29 mouse cellular contexts compared by ENCODE assay signal in the genomic region with DNA sequence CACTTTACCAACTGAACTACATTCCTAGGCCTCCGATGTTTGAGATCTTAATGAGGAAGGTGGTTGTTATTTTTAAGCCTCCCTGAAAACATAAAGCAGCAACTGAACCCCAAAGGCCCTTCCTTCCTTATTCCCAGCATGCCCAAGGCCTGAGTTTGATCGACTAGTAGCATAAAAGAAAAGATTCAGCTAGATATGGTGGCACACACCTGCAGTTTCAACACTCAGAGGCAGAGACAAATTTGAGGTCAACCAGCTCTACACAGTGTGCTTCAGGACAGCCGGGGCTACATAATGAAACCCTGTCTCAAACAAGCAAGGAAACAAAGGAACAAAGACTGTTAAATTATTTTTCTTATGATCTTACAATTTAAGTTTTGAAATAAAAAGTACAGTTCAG. TPM values are rescaled to one million over a fixed set of nuclear protein-coding genes. Genes with fewer than 3 reads are reported as not detected.
A peak's percentile ranks its signal among the peaks of the same experiment; 100 is the strongest.
DNase-seq lines count a peak whose midpoint lies in the region; TF ChIP-seq lines count a peak whose summit lies in the region.
"Had no signal": no experiment of that assay in that cellular context is flagged by ENCODE, and none has a peak within 500 bp of the region (broad histone marks: within the 10 kb centered on the region; RNA-seq: fewer than 3 reads in every experiment).

No protein-coding gene starts in this region.

- H3K4me3 ChIP-seq in thymus, adult 2 months (ENCODE audit: control insufficient read depth, insufficient read depth, low read length), result no peak overlapping the region
- H3K4me3 ChIP-seq: embryonic facial prominence, embryonic 10.5 days; embryonic facial prominence, embryonic 13.5 days; erythroblast, embryonic 14.5 days; forebrain, embryonic 12.5 days; forebrain, embryonic 15.5 days; heart, embryonic 12.5 days; heart, embryonic 15.5 days; hindbrain, embryonic 10.5 days; hindbrain, embryonic 13.5 days had no signal

- TF ChIP-seq CTCF in thymus, adult 2 months (IDR thresholded peaks at IDR 0.05; ENCODE audit: borderline replicate concordance, control insufficient read depth, extremely low read depth, insufficient read depth, low read length, poor library complexity), result no peak

- H3K27ac ChIP-seq in thymus, adult 2 months (ENCODE audit: control insufficient read depth, insufficient read depth, low read length), result peak overlapping the region; percentile 89
- H3K27ac ChIP-seq: embryonic facial prominence, embryonic 10.5 days; embryonic facial prominence, embryonic 13.5 days; forebrain, embryonic 12.5 days; forebrain, embryonic 15.5 days; heart, embryonic 15.5 days; hindbrain, embryonic 13.5 days had no signal

- no peak for TF ChIP-seq POLR2A in thymus, adult 2 months (IDR thresholded peaks at IDR 0.05; ENCODE audit: control insufficient read depth, extremely low read depth, insufficient read depth, low read length, poor library complexity)

- H3K27me3 ChIP-seq in thymus, adult 2 months (ENCODE audit: control insufficient read depth, insufficient read depth, low read length), result no peaks in the 10 kb centered on the region
- H3K27me3 ChIP-seq: embryonic facial prominence, embryonic 13.5 days; forebrain, embryonic 12.5 days; forebrain, embryonic 15.5 days; heart, embryonic 12.5 days; heart, embryonic 15.5 days; hindbrain, embryonic 13.5 days had no signal

- DNase-seq in thymus, adult 2 months, result peak; percentile 34
- DNase-seq in thymus, postnatal 0 days (ENCODE audit: low spot score), result peak; percentile 51
- DNase-seq in thymus, postnatal 25 days, result peak; percentile 44
- DNase-seq in kidney, adult 11 months, result no peak
- no peak for DNase-seq in left cerebral cortex, adult 8-10 months (ENCODE audit: low spot score in 2 of 2)
- DNase-seq in lung, postnatal 36 days, result no peak
- DNase-seq: adrenal gland, adult 8-10 months; adrenal gland, postnatal 25 days; cerebellum, adult 11-12 months; cerebellum, adult 8-10 months; gastrocnemius, postnatal 25 days; heart, postnatal 36 days had no signal

- H3K4me1 ChIP-seq in thymus, adult 2 months (replicated peaks; ENCODE audit: control insufficient read depth, insufficient read depth, low read length), result peaks cover 26% of the 10 kb centered on the region

- no peaks in the 10 kb centered on the region for H3K36me3 ChIP-seq in thymus, adult 2 months (ENCODE audit: control insufficient read depth, insufficient read depth, low read length)
- H3K36me3 ChIP-seq: embryonic facial prominence, embryonic 10.5 days; embryonic facial prominence, embryonic 13.5 days; forebrain, embryonic 12.5 days; forebrain, embryonic 15.5 days; heart, embryonic 12.5 days; heart, embryonic 15.5 days; hindbrain, embryonic 13.5 days had no signal

- WGBS in thymus, adult 2 months, result 22% methylated on average over 3 of the region's 3 CpGs

RNA-seq across cellular contexts. Expression of a gene that starts 23.5 kb away (rescaled TPM):
- 2.4 and 3.1 TPM in 2 replicates for polyA plus RNA-seq in thymus, adult 2 months (2012; rRNA removed)
- not detected in 2 replicates for polyA plus RNA-seq in thymus, postnatal 0 days (2015; fragmentation: Nextera tagmentation; extraction: Ambion mirVana)
- total RNA-seq in left cerebral cortex, adult 8-10 months (2022), result not detected
- total RNA-seq: adrenal gland, adult 8-10 months; adrenal gland, postnatal 25 days; gastrocnemius, adult 8-10 months; gastrocnemius, postnatal 25 days; granulocyte monocyte progenitor cell, adult 5-6 weeks; heart, adult 8-10 months; heart, postnatal 10 days; heart, postnatal 36 days had no signal
- polyA plus RNA-seq: activated CD4-positive, CD25-positive, alpha-beta regulatory T cell, adult 4 months; C2C12; cortical plate, adult 2 months; embryonic facial prominence, embryonic 10.5 days; embryonic facial prominence, embryonic 13.5 days; erythroblast, embryonic 14.5 days; forebrain, embryonic 12.5 days; heart, embryonic 12.5 days; heart, embryonic 15.5 days; hindbrain, embryonic 10.5 days; hindbrain, embryonic 13.5 days; hindbrain, embryonic 16.5 days had no signal

RNA-seq across cellular contexts. Expression of a gene that starts 24.1 kb away (rescaled TPM):
- 0.96 and 1.5 TPM in 2 replicates for polyA plus RNA-seq in thymus, adult 2 months (2012; rRNA removed)
- 2.2 and 2.3 TPM in 2 replicates for polyA plus RNA-seq in thymus, postnatal 0 days (2015; fragmentation: Nextera tagmentation; extraction: Ambion mirVana)
- 1 to 10 TPM; 2.2 to 4.6 (median 3.5) TPM for total RNA-seq in left cerebral cortex, adult 8-10 months (2022)
- total RNA-seq: adrenal gland, postnatal 25 days; gastrocnemius, adult 8-10 months; gastrocnemius, postnatal 25 days; granulocyte monocyte progenitor cell, adult 5-6 weeks; heart, adult 8-10 months; heart, postnatal 10 days; heart, postnatal 36 days had no signal
- polyA plus RNA-seq: erythroblast, embryonic 14.5 days; heart, embryonic 15.5 days had no signal

RNA-seq across cellular contexts. Expression of a gene that starts 52.2 kb away (rescaled TPM):
- polyA plus RNA-seq in thymus, adult 2 months (2012; rRNA removed), result 141 and 181 TPM in 2 replicates
- polyA plus RNA-seq in thymus, postnatal 0 days (2015; fragmentation: Nextera tagmentation; extraction: Ambion mirVana), result 96.0 and 112 TPM in 2 replicates
- 10 to 100 TPM; 34.9 to 45.6 (median 40.1) TPM for total RNA-seq in left cerebral cortex, adult 8-10 months (2022)

Comparison
In these comparisons a context has a peak if more than half of its experiments do, and no peak if none do; other contexts are left out.
1. DNase-seq: peak in thymus, adult 2 months (single experiment), thymus, postnatal 0 days (single experiment) and thymus, postnatal 25 days (single experiment); none in kidney, adult 11 months (single experiment), left cerebral cortex, adult 8-10 months (0 of 2) and lung, postnatal 36 days (single experiment).